Mouse (Mus musculus) stomach, postnatal 0 days (tissue): ENCODE measurements at regions not wholly inside any gene's neighbourhood (a gene's known extent, or its start where the extent isn't known, plus 50 kb on each side); places are given as distances from the start of the nearest gene placed in this dataset.

Experiments
- ATAC-seq: fragments of 200-750 bp; cut with Nextera tagmentation; 2 replicates; pipeline ENCODE4 v1.8.0; 2017; ENCODE audit not compliant: low FRiP score, low TSS enrichment
- DNase-seq: peaks from one replicate; pipeline ENCODE4 v3.0.0-alpha.2; 2016; ENCODE audit warnings: low spot score
- H3K27ac ChIP-seq: fragments of 300-500 bp; sonication (generic); replicated peaks from 2 replicates; pipeline ENCODE4 v1.5.1; 2014; ENCODE audit warnings: mild to moderate bottlenecking, control low read depth
- H3K27me3 ChIP-seq: fragments of 300-500 bp; sonication (generic); 2 replicates; pipeline ENCODE4 v1.6.1; 2014; ENCODE audit warnings: low read length; ENCODE audit not compliant: control insufficient read depth, insufficient read depth
- H3K36me3 ChIP-seq: fragments of 300-500 bp; sonication (generic); 2 replicates; pipeline ENCODE4 v1.6.1; 2014; ENCODE audit warnings: low read length, mixed read lengths; ENCODE audit not compliant: control insufficient read depth, insufficient read depth
- H3K4me1 ChIP-seq: fragments of 300-500 bp; sonication (generic); replicated peaks from 2 replicates; pipeline ENCODE4 v1.6.1; 2014; ENCODE audit warnings: antibody characterized with exemption; ENCODE audit not compliant: control insufficient read depth, insufficient read depth
- H3K4me2 ChIP-seq: fragments of 300-500 bp; sonication (generic); replicated peaks from 2 replicates; pipeline ENCODE4 v1.6.1; 2014; ENCODE audit warnings: low read depth, mild to moderate bottlenecking, control low read depth, moderate library complexity
- H3K4me3 ChIP-seq: fragments of 300-500 bp; sonication (generic); 2 replicates; pipeline ENCODE4 v1.5.1; 2014; ENCODE audit warnings: low read depth, low read length, control low read depth
- H3K9ac ChIP-seq: fragments of 300-500 bp; sonication (generic); 2 replicates; pipeline ENCODE4 v1.6.1; 2014; ENCODE audit warnings: mild to moderate bottlenecking, low read length, control low read depth, mixed read lengths
- H3K9me3 ChIP-seq: fragments of 300-500 bp; sonication (generic); 2 replicates; pipeline ENCODE4 v1.6.1; 2016; ENCODE audit warnings: low read length; ENCODE audit not compliant: control insufficient read depth
- CTCF ChIP-seq: IDR thresholded peaks from 2 replicates; pipeline ENCODE4 v1.5.1; 2016; ENCODE audit warnings: antibody characterized with exemption, low read depth, mild to moderate bottlenecking, moderate library complexity
- EP300 ChIP-seq: optimal IDR thresholded peaks from 2 replicates; pipeline ENCODE3; 2016; ENCODE audit warnings: antibody characterized with exemption
- WGBS: fragments of 180-500 bp; shearing (Covaris S2); extraction: QIAGEN DNeasy Blood & Tissue Kit; methylation state at CpG from one replicate; pipeline ENCODE4 v1.1.7; 2014; 5-methylcytosine and 5-hydroxymethylcytosine counted together

GRCm38 (mm10) chr3:125155319-125155718 is 248.6 kb upstream of the Ndst4 start:
- Histone ChIP-seq H3K27ac (no peak overlapping the region), H3K9ac (no peak overlapping the region), H3K36me3 (no peaks in the 10 kb centered on the region), H3K9me3 (no peaks in the 10 kb centered on the region), H3K4me3 (no peak overlapping the region), H3K4me1 (no peaks in the 10 kb centered on the region), H3K27me3 (no peaks in the 10 kb centered on the region), H3K4me2 (no peak overlapping the region)
- DNase-seq = no peak
- WGBS = 66% methylated on average over 1 of the region's 1 CpGs
- TF ChIP-seq EP300 (no peak), CTCF (no peak)
- ATAC-seq = no peak

GRCm38 (mm10) chr3:125159763-125160162 is 244.1 kb upstream of the Ndst4 start:
- Histone ChIP-seq H3K4me1 (no peaks in the 10 kb centered on the region), H3K9ac (no peak overlapping the region), H3K9me3 (no peaks in the 10 kb centered on the region), H3K4me2 (no peak overlapping the region), H3K27me3 (no peaks in the 10 kb centered on the region), H3K36me3 (no peaks in the 10 kb centered on the region), H3K4me3 (no peak overlapping the region), H3K27ac (no peak overlapping the region)
- DNase-seq (no peak), ATAC-seq (no peak)
- 88% methylated on average over 5 of the region's 5 CpGs for WGBS
- TF ChIP-seq CTCF (no peak), EP300 (no peak)

GRCm38 (mm10) chr3:125190571-125190970 is 213.3 kb upstream of the Ndst4 start:
- no peak for ATAC-seq
- Histone ChIP-seq H3K27ac (no peak overlapping the region), H3K4me3 (no peak overlapping the region), H3K27me3 (no peaks in the 10 kb centered on the region), H3K36me3 (no peaks in the 10 kb centered on the region), H3K4me1 (no peaks in the 10 kb centered on the region), H3K4me2 (no peak overlapping the region), H3K9ac (no peak overlapping the region), H3K9me3 (no peaks in the 10 kb centered on the region)
- TF ChIP-seq CTCF (no peak), EP300 (no peak)
- DNase-seq = no peak

GRCm38 (mm10) chr3:125220913-125221312 is 183.0 kb upstream of the Ndst4 start:
- Histone ChIP-seq H3K9me3 (no peaks in the 10 kb centered on the region), H3K4me2 (no peak overlapping the region), H3K9ac (no peak overlapping the region), H3K27ac (no peak overlapping the region), H3K4me1 (no peaks in the 10 kb centered on the region), H3K27me3 (no peaks in the 10 kb centered on the region), H3K36me3 (no peaks in the 10 kb centered on the region), H3K4me3 (no peak overlapping the region)
- WGBS = 90% methylated on average over 2 of the region's 2 CpGs
- DNase-seq (no peak), ATAC-seq (no peak)
- no peak for TF ChIP-seq EP300
- no peak for TF ChIP-seq CTCF

- Histone ChIP-seq H3K36me3 (no peaks in the 10 kb centered on the region), H3K27ac (no peak overlapping the region), H3K27me3 (no peaks in the 10 kb centered on the region), H3K9ac (no peak overlapping the region), H3K4me1 (no peaks in the 10 kb centered on the region), H3K9me3 (no peaks in the 10 kb centered on the region), H3K4me2 (no peak overlapping the region), H3K4me3 (no peak overlapping the region)
- DNase-seq (no peak), ATAC-seq (no peak)
- no peak for TF ChIP-seq EP300
- no peak for TF ChIP-seq CTCF
- WGBS = 46% methylated on average over 3 of the region's 3 CpGs
Observed at GRCm38 (mm10) chr3:125251124-125251523, 152.8 kb upstream of the Ndst4 start.

- no peaks in the 10 kb centered on the region for H3K4me1 ChIP-seq
- no peak overlapping the region for H3K27ac ChIP-seq
- no peaks in the 10 kb centered on the region for H3K27me3 ChIP-seq
- DNase-seq (no peak), ATAC-seq (no peak)
- 63% methylated on average over 2 of the region's 2 CpGs for WGBS
- H3K4me3 ChIP-seq = no peak overlapping the region
- no peak overlapping the region for H3K9ac ChIP-seq
- no peaks in the 10 kb centered on the region for H3K9me3 ChIP-seq
- TF ChIP-seq EP300 = no peak
- no peak for TF ChIP-seq CTCF
- no peaks in the 10 kb centered on the region for H3K36me3 ChIP-seq
- H3K4me2 ChIP-seq = no peak overlapping the region
Observed at GRCm38 (mm10) chr3:125260909-125261308, 143.0 kb upstream of the Ndst4 start.
